Mouse (Mus musculus): ENCODE results near the gene Zp3.
A peak's percentile ranks its signal among the peaks of the same experiment; 100 is the strongest.

Gene Zp3

GRCm38 (mm10) chr5:135979904-135980303, at the start of gene Zp3:
Zp3 (plus strand) TSS chr5:135980099.
- DNase-seq (ENCODE audit: low spot score): no peak

GRCm38 (mm10) chr5:135931526-135931925, 48.4 kb upstream of the Zp3 start:
- DNase-seq (ENCODE audit: low spot score): no peak

- DNase-seq (ENCODE audit: low spot score): no peak
Observed at GRCm38 (mm10) chr5:135932359-135932758, 47.5 kb upstream of the Zp3 start.

GRCm38 (mm10) chr5:135933222-135933899, 46.5 kb upstream of the Zp3 start:
- DNase-seq (ENCODE audit: low spot score): no peak

GRCm38 (mm10) chr5:135933900-135934441, 45.9 kb upstream of the Zp3 start:
- no peak for DNase-seq (ENCODE audit: low spot score)

- peak; percentile 96 for DNase-seq (ENCODE audit: low spot score)
Observed at GRCm38 (mm10) chr5:135934481-135935175, 45.3 kb upstream of the Zp3 start, which contains the start of gene Ywhag. Ywhag (minus strand) TSS chr5:135934616.

GRCm38 (mm10) chr5:135935176-135935523, 44.7 kb upstream of the Zp3 start:
- DNase-seq (ENCODE audit: low spot score): no peak

- DNase-seq (ENCODE audit: low spot score): no peak
Observed at GRCm38 (mm10) chr5:135935641-135936190, 44.2 kb upstream of the Zp3 start.

- DNase-seq (ENCODE audit: low spot score): no peak
Observed at GRCm38 (mm10) chr5:135940587-135940986, 39.3 kb upstream of the Zp3 start.

GRCm38 (mm10) chr5:135942710-135943109, 37.2 kb upstream of the Zp3 start:
- DNase-seq (ENCODE audit: low spot score): no peak

GRCm38 (mm10) chr5:135945916-135946408, 33.9 kb upstream of the Zp3 start:
- no peak for DNase-seq (ENCODE audit: low spot score)

GRCm38 (mm10) chr5:135946621-135947020, 33.3 kb upstream of the Zp3 start:
- DNase-seq (ENCODE audit: low spot score): no peak

- DNase-seq (ENCODE audit: low spot score): no peak
Observed at GRCm38 (mm10) chr5:135950710-135951412, 29.0 kb upstream of the Zp3 start.

GRCm38 (mm10) chr5:135951660-135952059, 28.2 kb upstream of the Zp3 start:
- no peak for DNase-seq (ENCODE audit: low spot score)

- no peak for DNase-seq (ENCODE audit: low spot score)
Observed at GRCm38 (mm10) chr5:135952830-135953229, 27.1 kb upstream of the Zp3 start.

- no peak for DNase-seq (ENCODE audit: low spot score)
Observed at GRCm38 (mm10) chr5:135956300-135957206, 23.3 kb upstream of the Zp3 start.

- DNase-seq (ENCODE audit: low spot score): peak; percentile 95
Observed at GRCm38 (mm10) chr5:135957207-135957974, 22.5 kb upstream of the Zp3 start.

GRCm38 (mm10) chr5:135958367-135958766, 21.5 kb upstream of the Zp3 start:
- DNase-seq (ENCODE audit: low spot score): no peak

- no peak for DNase-seq (ENCODE audit: low spot score)
Observed at GRCm38 (mm10) chr5:135959911-135960310, 20.0 kb upstream of the Zp3 start.

GRCm38 (mm10) chr5:135960909-135961635, 18.8 kb upstream of the Zp3 start:
- DNase-seq (ENCODE audit: low spot score): no peak
